Mouse (Mus musculus) bone marrow, adult 2 months (tissue): Measurements from ENCODE around the gene 4930452B06Rik. TPM values are rescaled to one million over a fixed set of nuclear protein-coding genes. Genes with fewer than 3 reads are reported as not detected.

Experiments
- H3K27ac ChIP-seq: fragments of 200-500 bp; 2 replicates; pipeline ENCODE4 v1.5.1; 2012; ENCODE audit warnings: low read depth, mild to moderate bottlenecking, control low read depth, inconsistent platforms, low read length; ENCODE audit not compliant: control insufficient read depth, poor library complexity, insufficient read depth
- H3K4me1 ChIP-seq: fragments of 200-500 bp; 2 replicates; pipeline ENCODE4 v1.6.1; 2011; ENCODE audit warnings: low read length; ENCODE audit not compliant: control insufficient read depth, insufficient read depth
- H3K4me3 ChIP-seq: fragments of 200-500 bp; replicated peaks from 2 replicates; pipeline ENCODE3; 2011; ENCODE audit warnings: mild to moderate bottlenecking, low read depth, low read length, control low read depth; ENCODE audit not compliant: control insufficient read depth
- CTCF ChIP-seq: fragments of 200-500 bp; IDR thresholded peaks from 2 replicates; pipeline ENCODE4 v1.5.1; 2011; ENCODE audit warnings: low read length, control low read depth; ENCODE audit not compliant: control insufficient read depth, insufficient read depth
- POLR2A ChIP-seq: fragments of 200-500 bp; IDR thresholded peaks from 2 replicates; pipeline ENCODE4 v1.6.1; 2011; ENCODE audit warnings: low read depth, mild to moderate bottlenecking, control low read depth, low read length, borderline replicate concordance; ENCODE audit not compliant: control insufficient read depth
- WGBS: fragments of 180-500 bp; shearing (Covaris S2); methylation state at CpG from one replicate; pipeline ENCODE4 v1.1.7; 2018; 5-methylcytosine and 5-hydroxymethylcytosine counted together
- polyA plus RNA-seq: library from polyadenylated mRNA; stranded (reverse); fragments of >200 nt; gene quantifications from 2 replicates; pipeline ENCODE4 v1.2.4, GENCODE M21; 2011; ENCODE audit warnings: low replicate concordance; ENCODE audit not compliant: missing spikeins, insufficient read depth, insufficient read length

The 4930452B06Rik gene
- polyA plus RNA-seq, 1 experiment, result not detected

- Histone ChIP-seq H3K4me1 (no peaks in the 10 kb centered on the region), H3K4me3 (no peak overlapping the region), H3K27ac (no peak overlapping the region)
- TF ChIP-seq POLR2A (no peak), CTCF (no peak)
Measured at GRCm38 (mm10) chr14:8508669-8509068, 157.4 kb downstream of the 4930452B06Rik start.

GRCm38 (mm10) chr14:8504206-8504605, 161.8 kb downstream of the 4930452B06Rik start:
- no peak overlapping the region for H3K27ac ChIP-seq
- WGBS, result 76% methylated on average over 2 of the region's 2 CpGs
- no peak overlapping the region for H3K4me3 ChIP-seq
- no peaks in the 10 kb centered on the region for H3K4me1 ChIP-seq
- no peak for TF ChIP-seq CTCF
- no peak for TF ChIP-seq POLR2A

GRCm38 (mm10) chr14:8503345-8503744, 162.7 kb downstream of the 4930452B06Rik start:
- Histone ChIP-seq H3K4me1 (no peaks in the 10 kb centered on the region), H3K4me3 (no peak overlapping the region), H3K27ac (no peak overlapping the region)
- no peak for TF ChIP-seq CTCF
- TF ChIP-seq POLR2A, result no peak
- 90% methylated on average over 3 of the region's 3 CpGs for WGBS

GRCm38 (mm10) chr14:8502496-8502895, 163.5 kb downstream of the 4930452B06Rik start:
- no peak overlapping the region for H3K27ac ChIP-seq
- TF ChIP-seq POLR2A (no peak), CTCF (no peak)
- no peak overlapping the region for H3K4me3 ChIP-seq
- no peaks in the 10 kb centered on the region for H3K4me1 ChIP-seq
- 84% methylated on average over 5 of the region's 5 CpGs for WGBS

GRCm38 (mm10) chr14:8495691-8496090, 170.3 kb downstream of the 4930452B06Rik start:
- H3K27ac ChIP-seq, result no peak overlapping the region
- H3K4me3 ChIP-seq, result no peak overlapping the region
- H3K4me1 ChIP-seq, result no peaks in the 10 kb centered on the region
- 86% methylated on average over 2 of the region's 2 CpGs for WGBS
- TF ChIP-seq CTCF, result no peak
- no peak for TF ChIP-seq POLR2A

- 72% methylated on average over 4 of the region's 4 CpGs for WGBS
- no peak for TF ChIP-seq POLR2A
- no peak for TF ChIP-seq CTCF
- Histone ChIP-seq H3K4me1 (no peaks in the 10 kb centered on the region), H3K4me3 (no peak overlapping the region), H3K27ac (no peak overlapping the region)
Measured at GRCm38 (mm10) chr14:8494952-8495351, 171.1 kb downstream of the 4930452B06Rik start.

- Histone ChIP-seq H3K4me1 (no peaks in the 10 kb centered on the region), H3K27ac (no peak overlapping the region), H3K4me3 (no peak overlapping the region)
- WGBS, result 64% methylated on average over 1 of the region's 1 CpGs
- TF ChIP-seq POLR2A (no peak), CTCF (no peak)
Measured at GRCm38 (mm10) chr14:8494260-8494659, 171.8 kb downstream of the 4930452B06Rik start.

- Histone ChIP-seq H3K4me3 (no peak overlapping the region), H3K27ac (no peak overlapping the region), H3K4me1 (no peaks in the 10 kb centered on the region)
- TF ChIP-seq CTCF, result no peak
- TF ChIP-seq POLR2A, result no peak
- WGBS, result 84% methylated on average over 5 of the region's 5 CpGs
Measured at GRCm38 (mm10) chr14:8478098-8478497, 187.9 kb downstream of the 4930452B06Rik start.

- TF ChIP-seq POLR2A (no peak), CTCF (no peak)
- Histone ChIP-seq H3K4me1 (no peaks in the 10 kb centered on the region), H3K4me3 (no peak overlapping the region), H3K27ac (no peak overlapping the region)
- 85% methylated on average over 8 of the region's 8 CpGs for WGBS
Measured at GRCm38 (mm10) chr14:8477348-8477747, 188.7 kb downstream of the 4930452B06Rik start.
